Mouse (Mus musculus) kidney, adult 2 months (tissue): ENCODE data around the gene Sirt2. TPM values are rescaled to one million over a fixed set of nuclear protein-coding genes. Genes with fewer than 3 reads are reported as not detected.
A peak's percentile ranks its signal among the peaks of the same experiment; 100 is the strongest.

ENCODE experiments used
- DNase-seq: peaks from one replicate; pipeline ENCODE4 v3.0.0; 2021
- H3K27ac ChIP-seq: fragments of 200-500 bp; 2 replicates; pipeline ENCODE4 v1.5.1; 2012; ENCODE audit warnings: low read depth, low read length, control low read depth, inconsistent platforms; ENCODE audit not compliant: insufficient read depth
- H3K27me3 ChIP-seq: fragments of 200-500 bp; replicated peaks from 2 replicates; pipeline ENCODE4 v1.6.1; 2012; ENCODE audit warnings: mild to moderate bottlenecking, moderate library complexity, low read length, inconsistent platforms; ENCODE audit not compliant: control insufficient read depth, insufficient read depth
- H3K36me3 ChIP-seq: fragments of 200-500 bp; 2 replicates; pipeline ENCODE4 v1.6.1; 2012; ENCODE audit warnings: mild to moderate bottlenecking, moderate library complexity, low read length, inconsistent platforms; ENCODE audit not compliant: control insufficient read depth, insufficient read depth
- H3K4me1 ChIP-seq: fragments of 200-500 bp; 2 replicates; pipeline ENCODE4 v1.6.1; 2011; ENCODE audit warnings: low read length; ENCODE audit not compliant: control insufficient read depth, insufficient read depth
- H3K4me3 ChIP-seq: fragments of 200-500 bp; 2 replicates; pipeline ENCODE4 v1.5.1; 2011; ENCODE audit warnings: mild to moderate bottlenecking, low read depth, low read length, control low read depth; ENCODE audit not compliant: insufficient read depth
- CTCF ChIP-seq: fragments of 200-500 bp; conservative IDR thresholded peaks from 2 replicates; pipeline ENCODE4 v1.5.1; 2011; ENCODE audit warnings: low read depth, mild to moderate bottlenecking, control low read depth, low read length, moderate library complexity, mixed read lengths; ENCODE audit not compliant: insufficient read depth, insufficient read length
- POLR2A ChIP-seq: fragments of 200-500 bp; IDR thresholded peaks from one replicate; pipeline ENCODE4 v1.6.1; 2011; ENCODE audit warnings: low read depth, low read length, control low read depth
- WGBS: fragments of 180-500 bp; shearing (Covaris S2); methylation state at CpG from one replicate; pipeline ENCODE4 v1.1.7; 2018; 5-methylcytosine and 5-hydroxymethylcytosine counted together
- polyA plus RNA-seq: library from polyadenylated mRNA; depleted of rRNA; stranded (reverse); fragments of >200 nt; gene quantifications from 2 replicates; pipeline ENCODE4 v1.2.3, GENCODE M21; 2012

Sirt2 gene
- polyA plus RNA-seq, 1 experiment = 103 TPM

DNA sequence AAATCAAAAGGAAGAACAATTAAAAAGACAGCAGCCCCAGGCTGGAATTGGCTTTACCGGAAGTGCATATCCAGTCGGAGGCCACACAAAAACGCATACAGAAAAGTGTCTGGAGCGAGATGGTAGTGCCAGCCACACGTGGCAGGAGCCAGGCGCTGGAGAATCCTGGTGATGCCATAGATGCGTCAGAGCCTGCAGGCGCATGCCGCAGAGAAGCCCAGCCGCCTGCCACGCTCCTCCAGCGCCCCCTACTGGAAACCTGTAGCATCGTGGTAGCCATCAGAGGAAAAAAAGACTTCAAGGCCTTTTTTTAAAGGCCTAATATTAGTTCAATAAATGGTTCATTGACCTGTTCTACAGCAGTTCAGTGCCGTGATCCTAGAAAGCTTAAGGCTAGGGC is 39.9 kb upstream of the Sirt2 start:
- DNase-seq = peak; percentile 54
- no peak overlapping the region for H3K4me3 ChIP-seq
- H3K4me1 ChIP-seq = no peaks in the 10 kb centered on the region
- peak; percentile 78 for TF ChIP-seq CTCF
- TF ChIP-seq POLR2A = no peak
- no peak overlapping the region for H3K27ac ChIP-seq
- no peaks in the 10 kb centered on the region for H3K27me3 ChIP-seq
- H3K36me3 ChIP-seq = no peaks in the 10 kb centered on the region
- 8% methylated on average over 14 of the region's 14 CpGs for WGBS

DNA sequence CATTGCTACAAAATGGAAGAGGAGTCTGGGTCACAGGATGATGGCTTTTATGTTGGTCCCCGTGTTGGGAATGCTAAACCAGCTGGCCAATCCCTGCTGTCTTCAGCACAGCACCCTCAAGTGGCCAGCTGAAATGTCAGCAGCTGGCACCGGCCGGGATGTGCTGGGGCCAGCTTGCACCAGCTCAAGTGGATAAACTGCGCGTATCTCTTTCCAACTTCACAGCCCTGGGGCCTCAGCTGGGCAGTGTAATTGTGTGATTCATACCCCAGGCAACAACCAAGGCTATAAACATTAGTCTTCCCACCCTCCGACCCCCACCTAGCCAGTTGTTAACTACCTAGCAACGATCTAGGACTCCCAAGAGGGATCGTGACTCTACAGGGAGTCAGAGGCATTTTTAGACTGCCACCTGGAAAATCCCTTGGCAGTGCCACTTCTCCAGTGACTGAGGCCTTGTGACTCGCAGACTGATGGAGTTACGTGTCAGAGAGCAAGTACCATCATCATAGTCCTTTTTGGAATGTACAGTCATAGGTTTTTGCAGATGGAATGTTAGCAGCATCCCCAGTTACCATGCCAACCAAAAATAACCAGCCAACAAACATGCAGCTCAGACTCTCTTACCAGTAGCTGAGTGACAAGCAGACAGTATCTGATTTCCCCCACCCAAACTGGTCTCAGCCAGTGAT is 38.7 kb upstream of the Sirt2 start:
- Histone ChIP-seq H3K27me3 (no peaks in the 10 kb centered on the region), H3K27ac (no peak overlapping the region), H3K4me3 (no peak overlapping the region), H3K4me1 (no peaks in the 10 kb centered on the region), H3K36me3 (no peaks in the 10 kb centered on the region)
- DNase-seq = no peak
- peak; percentile 45; the same call in 1 of the 2 replicates for TF ChIP-seq CTCF
- no peak for TF ChIP-seq POLR2A
- 49% methylated on average over 10 of the region's 10 CpGs for WGBS

GRCm38 (mm10) chr7:28732341-28733142 is 34.0 kb upstream of the Sirt2 start:
- H3K4me1 ChIP-seq = peaks cover 3% of the 10 kb centered on the region; the same call in 1 of the 2 replicates
- H3K27me3 ChIP-seq = no peaks in the 10 kb centered on the region
- no peak overlapping the region for H3K27ac ChIP-seq
- H3K4me3 ChIP-seq = peak overlapping the region; percentile 33
- TF ChIP-seq POLR2A = no peak
- TF ChIP-seq CTCF = no peak
- H3K36me3 ChIP-seq = no peaks in the 10 kb centered on the region
- peak; percentile 95 for DNase-seq
- WGBS = 6% methylated on average over 58 of the region's 58 CpGs

DNA sequence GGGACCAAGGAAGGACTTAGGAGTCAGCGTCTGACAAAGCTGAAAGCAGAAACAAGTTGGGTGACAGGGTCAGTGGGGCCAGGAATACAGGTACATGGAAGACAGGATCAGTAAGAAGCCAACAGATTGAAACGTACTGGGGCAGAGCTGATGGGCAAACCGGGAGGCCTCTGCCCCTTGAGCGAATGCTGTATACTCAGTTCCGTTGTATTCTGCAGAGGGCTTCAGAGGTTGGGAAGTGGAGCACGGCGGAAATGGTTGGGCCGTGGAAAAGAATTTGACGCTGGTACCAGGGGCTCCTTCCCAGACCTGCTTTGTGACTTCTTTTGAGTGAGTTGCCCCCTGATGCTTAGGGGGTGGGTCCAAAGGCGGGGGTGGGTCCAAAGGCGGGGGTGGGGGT is 33.3 kb upstream of the Sirt2 start:
- 17% methylated on average over 11 of the region's 11 CpGs for WGBS
- peaks cover 3% of the 10 kb centered on the region; the same call in 1 of the 2 replicates for H3K4me1 ChIP-seq
- H3K27me3 ChIP-seq = no peaks in the 10 kb centered on the region
- H3K27ac ChIP-seq = no peak overlapping the region
- no peaks in the 10 kb centered on the region for H3K36me3 ChIP-seq
- no peak for DNase-seq
- no peak for TF ChIP-seq POLR2A
- TF ChIP-seq CTCF = no peak
- peak overlapping the region; percentile 33 for H3K4me3 ChIP-seq

DNA sequence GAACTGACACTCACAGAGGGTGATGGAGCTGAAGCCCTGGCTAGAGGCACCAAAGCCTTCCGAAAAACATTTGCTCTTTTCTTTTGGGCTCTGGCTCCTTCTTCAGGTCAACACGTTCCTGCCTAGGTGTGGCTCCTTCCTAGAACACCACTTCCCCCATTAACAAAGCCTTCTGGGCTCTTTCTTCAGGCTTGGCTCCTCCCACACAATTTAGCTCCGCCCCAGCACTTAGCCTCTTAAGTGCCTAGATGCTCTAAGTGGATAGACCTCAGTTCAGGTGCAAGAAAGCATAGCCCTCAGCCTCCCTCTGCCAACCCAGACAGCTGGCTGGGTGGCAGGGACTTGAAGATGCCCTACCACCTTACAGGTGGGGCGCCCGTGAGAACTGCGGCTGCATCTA is 30.8 kb upstream of the Sirt2 start:
- Histone ChIP-seq H3K36me3 (no peaks in the 10 kb centered on the region), H3K27me3 (no peaks in the 10 kb centered on the region), H3K4me3 (no peak overlapping the region), H3K27ac (no peak overlapping the region), H3K4me1 (peaks cover 3% of the 10 kb centered on the region; the same call in 1 of the 2 replicates)
- no peak for TF ChIP-seq CTCF
- TF ChIP-seq POLR2A = no peak
- WGBS = 76% methylated on average over 6 of the region's 6 CpGs
- DNase-seq = no peak

- TF ChIP-seq POLR2A (no peak), CTCF (no peak)
- no peak for DNase-seq
- WGBS = 94% methylated on average over 21 of the region's 21 CpGs
Measured at GRCm38 (mm10) chr7:28739829-28740228, 26.7 kb upstream of the Sirt2 start.

DNA sequence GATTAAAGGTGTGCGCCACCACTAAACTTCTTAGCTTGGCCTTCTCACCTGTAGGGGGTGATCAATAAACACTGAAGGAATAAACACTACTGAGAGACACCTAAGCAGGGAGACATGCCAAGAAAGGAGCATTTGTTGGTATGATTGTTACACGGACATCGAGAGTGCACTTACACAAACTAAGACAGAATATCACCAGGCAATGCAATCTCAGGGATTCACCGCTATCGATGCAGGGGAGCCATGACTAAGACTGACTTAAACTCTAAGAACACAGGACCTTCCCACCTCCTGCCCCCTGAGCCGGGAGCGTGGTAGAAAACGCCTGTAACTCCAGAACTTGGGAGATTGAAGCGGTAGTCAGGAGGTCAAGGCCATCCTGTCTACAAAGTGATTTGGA is 25.6 kb upstream of the Sirt2 start:
- DNase-seq = no peak
- TF ChIP-seq POLR2A (no peak), CTCF (no peak)
- WGBS = 25% methylated on average over 9 of the region's 9 CpGs
- peak overlapping the region; percentile 88 for H3K4me3 ChIP-seq
- peaks cover 8% of the 10 kb centered on the region for H3K4me1 ChIP-seq
- no peaks in the 10 kb centered on the region for H3K36me3 ChIP-seq
- H3K27ac ChIP-seq = peak overlapping the region; percentile 56; the same call in 1 of the 2 replicates
- no peaks in the 10 kb centered on the region for H3K27me3 ChIP-seq

More at GRCm38 (mm10) chr7:28739829-28740228, 26.7 kb upstream of the Sirt2 start:
- H3K27me3 ChIP-seq = no peaks in the 10 kb centered on the region
- H3K27ac ChIP-seq = no peak overlapping the region
- H3K4me1 ChIP-seq = peaks cover 8% of the 10 kb centered on the region
- H3K36me3 ChIP-seq = no peaks in the 10 kb centered on the region
- no peak overlapping the region for H3K4me3 ChIP-seq
